Mouse (Mus musculus) E14TG2a.4 (cell line): ENCODE measurements at regions not wholly inside any gene's neighbourhood (a gene's known extent, or its start where the extent isn't known, plus 50 kb on each side); places are given as distances from the start of the nearest gene placed in this dataset.
A peak's percentile ranks its signal among the peaks of the same experiment; 100 is the strongest.

Experiments used
- H3K27me3 ChIP-seq: 2 replicates; pipeline ENCODE4 v1.6.1; 2014; ENCODE audit warnings: low read length, control low read depth; ENCODE audit not compliant: insufficient read depth
- H3K36me3 ChIP-seq: 2 replicates; pipeline ENCODE4 v1.6.1; 2014; ENCODE audit warnings: low read length, control low read depth; ENCODE audit not compliant: insufficient read depth
- H3K4me1 ChIP-seq: replicated peaks from 2 replicates; pipeline ENCODE4 v1.6.1; 2014; ENCODE audit warnings: low read depth, low read length, control low read depth
- H3K4me3 ChIP-seq: replicated peaks from 2 replicates; pipeline ENCODE4 v1.5.1; 2014; ENCODE audit warnings: mild to moderate bottlenecking, low read length
- H3K9me3 ChIP-seq: 2 replicates; pipeline ENCODE4 v1.6.1; 2014; ENCODE audit warnings: low read length, control low read depth
- CTCF ChIP-seq: conservative IDR thresholded peaks from 2 replicates; pipeline ENCODE4 v1.5.1; 2014; ENCODE audit warnings: low read length
- NANOG ChIP-seq: IDR thresholded peaks from 2 replicates; pipeline ENCODE4 v1.6.1; 2014; ENCODE audit warnings: borderline replicate concordance, low read length, mixed read lengths
- POU5F1 ChIP-seq: IDR thresholded peaks from 2 replicates; pipeline ENCODE4 v1.6.1; 2014; ENCODE audit warnings: low read length, borderline replicate concordance

GRCm38 (mm10) chr8:103911287-103912015 is 190.0 kb upstream of the Cdh5 start:
- H3K4me1 ChIP-seq: peaks cover 52% of the 10 kb centered on the region
- TF ChIP-seq CTCF: no peak
- TF ChIP-seq NANOG: no peak
- no peak for TF ChIP-seq POU5F1

GRCm38 (mm10) chr8:103912983-103913926 is 188.2 kb upstream of the Cdh5 start:
- Histone ChIP-seq H3K27me3 (peaks cover 18% of the 10 kb centered on the region; the same call in 1 of the 2 replicates), H3K4me3 (no peak overlapping the region), H3K9me3 (no peaks in the 10 kb centered on the region), H3K36me3 (no peaks in the 10 kb centered on the region), H3K4me1 (peaks cover 49% of the 10 kb centered on the region)
- no peak for TF ChIP-seq POU5F1
- no peak for TF ChIP-seq CTCF
- TF ChIP-seq NANOG: no peak

More at GRCm38 (mm10) chr8:103911287-103912015, 190.0 kb upstream of the Cdh5 start:
- H3K27me3 ChIP-seq: peaks cover 18% of the 10 kb centered on the region; the same call in 1 of the 2 replicates
- peaks cover 2% of the 10 kb centered on the region; the same call in 1 of the 2 replicates for H3K9me3 ChIP-seq
- no peak overlapping the region for H3K4me3 ChIP-seq
- no peaks in the 10 kb centered on the region for H3K36me3 ChIP-seq

- TF ChIP-seq NANOG (no peak), CTCF (0 out of 2 replicates have a peak, but pooled peaks have one; percentile 6)
These were observed 187.3 kb upstream of the Cdh5 start for GRCm38 (mm10) chr8:103913927-103914640.

GRCm38 (mm10) chr8:103919324-103919723 is 182.1 kb upstream of the Cdh5 start:
- Histone ChIP-seq H3K4me1 (peaks cover 4% of the 10 kb centered on the region), H3K27me3 (no peaks in the 10 kb centered on the region; the same call in 1 of the 2 replicates), H3K9me3 (no peaks in the 10 kb centered on the region), H3K36me3 (no peaks in the 10 kb centered on the region), H3K4me3 (no peak overlapping the region)
- TF ChIP-seq NANOG (no peak), POU5F1 (no peak), CTCF (no peak)

More at GRCm38 (mm10) chr8:103913927-103914640, 187.3 kb upstream of the Cdh5 start:
- H3K9me3 ChIP-seq: no peaks in the 10 kb centered on the region
- H3K4me1 ChIP-seq: peaks cover 44% of the 10 kb centered on the region
- H3K27me3 ChIP-seq: peaks cover 15% of the 10 kb centered on the region; the same call in 1 of the 2 replicates
- no peak overlapping the region for H3K4me3 ChIP-seq
- no peaks in the 10 kb centered on the region for H3K36me3 ChIP-seq

DNA sequence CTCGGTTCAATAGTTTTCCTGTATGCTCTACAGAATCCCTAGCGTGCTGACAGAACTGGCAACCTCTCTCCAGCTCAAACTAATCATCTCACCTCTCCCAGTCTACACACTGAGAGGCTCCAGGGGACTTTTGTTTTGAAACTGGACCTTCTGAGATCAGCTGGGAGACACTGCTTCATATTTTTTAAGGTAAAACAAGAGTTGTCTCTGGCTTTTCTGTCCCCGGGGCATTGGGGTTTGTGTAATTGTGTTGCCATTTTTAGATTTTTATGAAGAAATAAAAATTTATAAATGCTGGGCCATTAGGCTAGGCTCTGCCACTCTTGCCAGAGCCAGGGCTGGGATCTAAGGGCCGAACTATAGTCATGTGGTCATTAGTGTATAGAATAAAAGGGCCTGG is 179.8 kb upstream of the Cdh5 start:
- no peak for TF ChIP-seq NANOG
- TF ChIP-seq POU5F1: no peak
- no peak for TF ChIP-seq CTCF
- Histone ChIP-seq H3K4me1 (no peaks in the 10 kb centered on the region), H3K27me3 (no peaks in the 10 kb centered on the region; the same call in 1 of the 2 replicates), H3K9me3 (no peaks in the 10 kb centered on the region), H3K36me3 (no peaks in the 10 kb centered on the region), H3K4me3 (no peak overlapping the region)

GRCm38 (mm10) chr8:103922746-103923145 is 178.7 kb upstream of the Cdh5 start:
- no peaks in the 10 kb centered on the region for H3K9me3 ChIP-seq
- H3K36me3 ChIP-seq: no peaks in the 10 kb centered on the region
- H3K4me1 ChIP-seq: no peaks in the 10 kb centered on the region
- no peak overlapping the region for H3K4me3 ChIP-seq
- TF ChIP-seq NANOG: no peak
- TF ChIP-seq POU5F1: no peak
- TF ChIP-seq CTCF: no peak
- no peaks in the 10 kb centered on the region for H3K27me3 ChIP-seq

GRCm38 (mm10) chr8:103932681-103933080 is 168.7 kb upstream of the Cdh5 start:
- Histone ChIP-seq H3K4me3 (no peak overlapping the region), H3K36me3 (no peaks in the 10 kb centered on the region), H3K4me1 (no peaks in the 10 kb centered on the region), H3K9me3 (peaks cover 3% of the 10 kb centered on the region; the same call in 1 of the 2 replicates), H3K27me3 (no peaks in the 10 kb centered on the region)
- TF ChIP-seq NANOG (no peak), CTCF (no peak), POU5F1 (no peak)

DNA sequence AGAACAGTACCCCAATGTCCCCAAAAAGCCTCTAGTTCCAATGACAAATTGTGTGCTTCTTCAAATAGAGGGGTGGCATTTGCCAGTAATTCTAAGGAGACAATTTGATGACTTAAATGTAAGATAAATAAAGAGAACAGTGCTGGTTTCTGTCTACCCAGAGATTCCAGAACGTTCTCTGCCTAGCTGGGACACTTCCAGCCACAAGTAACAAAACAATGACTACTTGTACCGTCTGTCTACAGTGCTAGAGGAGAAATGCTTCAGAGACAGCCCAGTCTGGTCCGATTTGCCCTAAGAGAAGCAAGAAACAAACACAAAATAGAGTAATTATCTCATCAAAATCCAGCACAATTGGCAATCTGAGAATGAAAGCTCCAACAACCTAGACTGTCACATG is 164.9 kb upstream of the Cdh5 start:
- H3K27me3 ChIP-seq: no peaks in the 10 kb centered on the region
- TF ChIP-seq NANOG (no peak), CTCF (no peak), POU5F1 (no peak)
- no peaks in the 10 kb centered on the region for H3K4me1 ChIP-seq
- peaks cover 39% of the 10 kb centered on the region for H3K9me3 ChIP-seq
- no peaks in the 10 kb centered on the region for H3K36me3 ChIP-seq
- no peak overlapping the region for H3K4me3 ChIP-seq
